Mouse (Mus musculus): ENCODE data around the gene Pan3. TPM values are rescaled to one million over a fixed set of nuclear protein-coding genes. Genes with fewer than 3 reads are reported as not detected.
A peak's percentile ranks its signal among the peaks of the same experiment; 100 is the strongest.
"Not testable (repeated sequence)": the region's sequence is repeated elsewhere in the genome, so short reads cannot be mapped to it uniquely, and the experiment has no call there.

The Pan3 gene
- total RNA-seq, 2 experiments from 2014 or later, result 90.5 to 106 TPM

- DNase-seq, result not testable (repeated sequence)
These were observed 127.7 kb downstream of the Pan3 start for GRCm38 (mm10) chr5:147557641-147558040.

- no peak for DNase-seq
These were observed 133.7 kb downstream of the Pan3 start for GRCm38 (mm10) chr5:147563511-147564139.

GRCm38 (mm10) chr5:147564140-147564590, 134.2 kb downstream of the Pan3 start:
- no peak for DNase-seq

GRCm38 (mm10) chr5:147565444-147565843, 135.5 kb downstream of the Pan3 start:
- no peak for DNase-seq

- no peak for DNase-seq
These were observed 136.4 kb downstream of the Pan3 start for GRCm38 (mm10) chr5:147566335-147566734.

- DNase-seq, result no peak
These were observed 142.7 kb downstream of the Pan3 start for GRCm38 (mm10) chr5:147572695-147573094.

GRCm38 (mm10) chr5:147573555-147573954, 143.6 kb downstream of the Pan3 start:
- no peak for DNase-seq

- DNase-seq, result peak; percentile 29
These were observed 144.6 kb downstream of the Pan3 start for GRCm38 (mm10) chr5:147574517-147574916.

GRCm38 (mm10) chr5:147577003-147577402, 147.0 kb downstream of the Pan3 start:
- peak; percentile 18 for DNase-seq

- DNase-seq, result no peak
These were observed 149.2 kb downstream of the Pan3 start for GRCm38 (mm10) chr5:147579148-147579547.

GRCm38 (mm10) chr5:147579691-147580090, 149.7 kb downstream of the Pan3 start:
- no peak for DNase-seq

- no peak for DNase-seq
These were observed 150.2 kb downstream of the Pan3 start for GRCm38 (mm10) chr5:147580181-147580580.

- peak; percentile 89 for DNase-seq
These were observed 153.8 kb downstream of the Pan3 start for GRCm38 (mm10) chr5:147583702-147584298.

- no peak for DNase-seq
These were observed 154.7 kb downstream of the Pan3 start for GRCm38 (mm10) chr5:147584648-147585047.

- no peak for DNase-seq
These were observed 155.1 kb downstream of the Pan3 start for GRCm38 (mm10) chr5:147585070-147585469.

- peak; percentile 40 for DNase-seq
These were observed 159.9 kb downstream of the Pan3 start for GRCm38 (mm10) chr5:147589814-147590213.

GRCm38 (mm10) chr5:147597825-147598224, 167.9 kb downstream of the Pan3 start:
- DNase-seq, result no peak

Other genes with a start within 250 kb of the Pan3 start
- gene Gsx1, start 241.5 kb upstream of the Pan3 start, total RNA-seq (2021), result not detected
- not detected for gene Pdx1, start 160.2 kb upstream of the Pan3 start, total RNA-seq (2021)
- not detected for gene Cdx2, start 122.9 kb upstream of the Pan3 start, total RNA-seq (2021)
- gene Urad, start 107.7 kb upstream of the Pan3 start, total RNA-seq (2021), result 10 to 100 TPM in 1 of 2 experiments, 1 to 10 TPM in 1; 6.1 to 14.8 TPM
- under 1 TPM; 0.42 to 0.72 TPM for gene Flt3, start 29.7 kb upstream of the Pan3 start, total RNA-seq (2021)